22 mouse cellular contexts compared by ENCODE assay signal in genomic region chr15:6129697-6130096, GRCm38 (mm10).
A peak's percentile ranks its signal among the peaks of the same experiment; 100 is the strongest.
DNase-seq lines count a peak whose midpoint lies in the region; ATAC-seq and TF ChIP-seq lines count a peak whose summit lies in the region.
"Had no signal": no experiment of that assay in that cellular context is flagged by ENCODE, and none has a peak within 500 bp of the region (broad histone marks: within the 10 kb centered on the region; RNA-seq: fewer than 3 reads in every experiment).

No protein-coding gene starts in this region.

- H3K27ac ChIP-seq in embryonic facial prominence, embryonic 14.5 days (replicated peaks; ENCODE audit: low read depth, low read length) = no peak overlapping the region
- no peak overlapping the region for H3K27ac ChIP-seq in embryonic facial prominence, embryonic 10.5 days (replicated peaks)
- no peak overlapping the region for H3K27ac ChIP-seq in limb, embryonic 14.5 days (replicated peaks; ENCODE audit: low read depth, low read length)
- no peak overlapping the region for H3K27ac ChIP-seq in hindbrain, embryonic 14.5 days
- H3K27ac ChIP-seq: embryonic facial prominence, embryonic 13.5 days; forebrain, embryonic 13.5 days; gastrocnemius, adult 2 months; heart, embryonic 13.5 days had no signal

- no peak for TF ChIP-seq POLR2A in limb, embryonic 14.5 days (IDR thresholded peaks at IDR 0.05; ENCODE audit: borderline replicate concordance, extremely low read depth, insufficient read depth, insufficient read length)

- H3K4me2 ChIP-seq in embryonic facial prominence, embryonic 14.5 days (ENCODE audit: low read depth, low read length) = no peak overlapping the region
- H3K4me2 ChIP-seq in limb, embryonic 14.5 days (replicated peaks; ENCODE audit: low read depth, low read length, severe bottlenecking) = no peak overlapping the region
- no peak overlapping the region for H3K4me2 ChIP-seq in hindbrain, embryonic 14.5 days (replicated peaks)
- H3K4me2 ChIP-seq: embryonic facial prominence, embryonic 13.5 days; forebrain, embryonic 13.5 days; heart, embryonic 13.5 days had no signal

- no peaks in the 10 kb centered on the region for H3K9me3 ChIP-seq in embryonic facial prominence, embryonic 14.5 days (ENCODE audit: control insufficient read depth, low read length)
- no peaks in the 10 kb centered on the region for H3K9me3 ChIP-seq in embryonic facial prominence, embryonic 10.5 days
- H3K9me3 ChIP-seq in limb, embryonic 14.5 days (ENCODE audit: control insufficient read depth, low read length) = no peaks in the 10 kb centered on the region
- no peaks in the 10 kb centered on the region for H3K9me3 ChIP-seq in hindbrain, embryonic 14.5 days (ENCODE audit: control insufficient read depth, low read length)
- H3K9me3 ChIP-seq: embryonic facial prominence, embryonic 13.5 days; forebrain, embryonic 13.5 days; G1E; heart, embryonic 13.5 days had no signal

- no peaks in the 10 kb centered on the region for H3K27me3 ChIP-seq in embryonic facial prominence, embryonic 14.5 days (replicated peaks; ENCODE audit: control insufficient read depth, insufficient read depth, low read length)
- H3K27me3 ChIP-seq in embryonic facial prominence, embryonic 10.5 days (replicated peaks; ENCODE audit: low read depth, poor library complexity, severe bottlenecking) = no peaks in the 10 kb centered on the region
- H3K27me3 ChIP-seq in limb, embryonic 14.5 days (ENCODE audit: control insufficient read depth, insufficient read depth, low read length) = no peaks in the 10 kb centered on the region
- H3K27me3 ChIP-seq in hindbrain, embryonic 14.5 days (ENCODE audit: control insufficient read depth, insufficient read depth, low read length) = no peaks in the 10 kb centered on the region
- H3K27me3 ChIP-seq: embryonic facial prominence, embryonic 13.5 days; forebrain, embryonic 13.5 days; heart, embryonic 13.5 days had no signal

- H3K36me3 ChIP-seq in embryonic facial prominence, embryonic 14.5 days (ENCODE audit: control insufficient read depth, insufficient read depth, low read length) = no peaks in the 10 kb centered on the region
- no peaks in the 10 kb centered on the region for H3K36me3 ChIP-seq in embryonic facial prominence, embryonic 10.5 days (replicated peaks)
- H3K36me3 ChIP-seq in limb, embryonic 14.5 days (ENCODE audit: control insufficient read depth, insufficient read depth, low read length) = no peaks in the 10 kb centered on the region
- H3K36me3 ChIP-seq in hindbrain, embryonic 14.5 days (replicated peaks; ENCODE audit: control insufficient read depth, insufficient read depth) = no peaks in the 10 kb centered on the region
- H3K36me3 ChIP-seq: embryonic facial prominence, embryonic 13.5 days; G1E; heart, embryonic 13.5 days had no signal

- no peak overlapping the region for H3K4me3 ChIP-seq in embryonic facial prominence, embryonic 14.5 days (ENCODE audit: low read depth, low read length)
- no peak overlapping the region for H3K4me3 ChIP-seq in embryonic facial prominence, embryonic 10.5 days
- no peak overlapping the region for H3K4me3 ChIP-seq in limb, embryonic 14.5 days (replicated peaks; ENCODE audit: low read length)
- no peak overlapping the region for H3K4me3 ChIP-seq in hindbrain, embryonic 14.5 days (replicated peaks; ENCODE audit: low read length)
- H3K4me3 ChIP-seq: embryonic facial prominence, embryonic 13.5 days; forebrain, embryonic 13.5 days; gastrocnemius, adult 2 months; heart, embryonic 13.5 days had no signal

- H3K9ac ChIP-seq in embryonic facial prominence, embryonic 14.5 days (ENCODE audit: low read depth, low read length) = no peak overlapping the region
- H3K9ac ChIP-seq in limb, embryonic 14.5 days (ENCODE audit: low read depth, low read length, severe bottlenecking) = no peak overlapping the region
- no peak overlapping the region for H3K9ac ChIP-seq in hindbrain, embryonic 14.5 days
- H3K9ac ChIP-seq: embryonic facial prominence, embryonic 13.5 days; forebrain, embryonic 13.5 days; forebrain, postnatal 0 days; heart, embryonic 13.5 days had no signal

- WGBS in embryonic facial prominence, embryonic 14.5 days = 59% methylated on average over 3 of the region's 3 CpGs
- 86% methylated on average over 3 of the region's 3 CpGs for WGBS in embryonic facial prominence, embryonic 10.5 days
- WGBS in limb, embryonic 14.5 days = 47% methylated on average over 3 of the region's 3 CpGs
- WGBS in hindbrain, embryonic 14.5 days = 85% methylated on average over 3 of the region's 3 CpGs

- H3K4me1 ChIP-seq in embryonic facial prominence, embryonic 14.5 days (ENCODE audit: control insufficient read depth, insufficient read depth, low read length) = no peaks in the 10 kb centered on the region
- no peaks in the 10 kb centered on the region for H3K4me1 ChIP-seq in embryonic facial prominence, embryonic 10.5 days
- H3K4me1 ChIP-seq in limb, embryonic 14.5 days (ENCODE audit: control insufficient read depth, insufficient read depth, low read length) = no peaks in the 10 kb centered on the region
- no peaks in the 10 kb centered on the region for H3K4me1 ChIP-seq in hindbrain, embryonic 14.5 days (replicated peaks; ENCODE audit: control insufficient read depth, insufficient read depth, low read length)
- H3K4me1 ChIP-seq: embryonic facial prominence, embryonic 13.5 days; forebrain, embryonic 13.5 days; heart, embryonic 13.5 days had no signal

- peak; percentile 68 for DNase-seq in embryonic facial prominence, embryonic 14.5 days (ENCODE audit: low spot score)
- DNase-seq in embryonic facial prominence, embryonic 10.5 days (ENCODE audit: low spot score) = no peak
- peak; percentile 18 for DNase-seq in CD4-positive helper T cell, adult 2 months (ENCODE audit: low read depth, low spot score)
- DNase-seq in limb, embryonic 14.5 days (ENCODE audit: low spot score) = peak; percentile 67
- no peak for DNase-seq in retina, postnatal 1 day
- DNase-seq in hindbrain, embryonic 14.5 days (ENCODE audit: low spot score) = no peak
- DNase-seq: adrenal gland, postnatal 10 days; B cell, adult 2 months; cerebellum, adult 11-12 months; cerebellum, adult 9-10 months; cerebellum, postnatal 25 days; forebrain, postnatal 0 days; gastrocnemius, adult 2 months; gastrocnemius, postnatal 25 days; heart, postnatal 36 days had no signal

- ATAC-seq in embryonic facial prominence, embryonic 14.5 days (ENCODE audit: low read depth) = no peak
- peak; percentile 59 for ATAC-seq in activated CD4-positive, CD25-positive, alpha-beta regulatory T cell, adult 4 months
- peak; percentile 68 for ATAC-seq in limb, embryonic 14.5 days (ENCODE audit: low FRiP score, low read depth)
- ATAC-seq in hindbrain, embryonic 14.5 days (ENCODE audit: low FRiP score) = no peak
- ATAC-seq: forebrain, embryonic 13.5 days; forebrain, postnatal 0 days; hindbrain, embryonic 16.5 days; intestine, embryonic 16.5 days had no signal

Comparison
In these comparisons a context has a peak if more than half of its experiments do, and no peak if none do; other contexts are left out.
1. DNase-seq: peak in embryonic facial prominence, embryonic 14.5 days (single experiment), CD4-positive helper T cell, adult 2 months (single experiment) and limb, embryonic 14.5 days (single experiment); none in embryonic facial prominence, embryonic 10.5 days (single experiment), retina, postnatal 1 day (single experiment) and hindbrain, embryonic 14.5 days (single experiment).
2. ATAC-seq: peak in activated CD4-positive, CD25-positive, alpha-beta regulatory T cell, adult 4 months (single experiment) and limb, embryonic 14.5 days (single experiment); none in embryonic facial prominence, embryonic 14.5 days (single experiment) and hindbrain, embryonic 14.5 days (single experiment).